Mouse (Mus musculus): Measurements from ENCODE around the gene Filip1. TPM values are rescaled to one million over a fixed set of nuclear protein-coding genes. Genes with fewer than 3 reads are reported as not detected.

The Filip1 gene
- polyA plus RNA-seq, 1 experiment from 2014 or later = 3.0 TPM

DNA sequence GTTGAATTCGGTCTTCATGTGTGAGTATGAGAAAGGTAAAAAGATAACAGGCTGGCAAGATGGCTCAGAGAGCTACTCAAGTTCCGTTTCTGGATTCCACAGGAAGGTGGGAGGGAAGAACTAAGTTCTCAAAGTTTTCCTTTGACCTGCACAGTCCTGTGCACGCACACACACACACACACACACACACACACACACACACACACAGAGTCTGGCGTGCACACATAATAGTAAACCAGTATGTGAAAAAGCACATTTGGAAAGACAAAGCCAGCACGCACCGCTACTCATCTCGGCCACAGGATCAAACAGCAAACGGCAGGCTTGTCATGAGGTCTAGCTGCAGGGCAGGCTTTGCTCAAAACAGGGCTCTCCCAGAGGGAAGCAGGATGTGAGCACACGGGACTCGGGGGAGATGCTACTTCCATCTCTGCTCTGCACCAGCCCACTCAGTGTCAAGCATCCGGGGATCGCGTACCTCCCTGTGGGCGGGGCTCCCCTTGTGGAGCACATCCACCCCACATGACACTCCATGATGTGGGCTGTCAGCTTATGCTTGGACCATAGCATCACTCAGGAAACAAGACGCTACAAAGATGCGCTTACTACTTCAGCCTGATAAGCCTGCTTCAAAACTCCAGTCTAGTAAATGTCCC lies 50.9 kb downstream of the Filip1 start:
- Histone ChIP-seq H3K9me3 (replicated peaks) (no peaks in the 10 kb centered on the region), H3K4me1 (0 out of 2 replicates have a peak, but pooled peaks cover 3% of the 10 kb centered on the region), H3K27me3 (no peaks in the 10 kb centered on the region), H3K9ac (peak overlapping the region; percentile 57), H3K4me2 (peak overlapping the region; percentile 49), H3K27ac (no peak overlapping the region), H3K4me3 (peak overlapping the region; percentile 19), H3K36me3 (ENCODE audit: poor library complexity, severe bottlenecking) (no peaks in the 10 kb centered on the region)
- 59% methylated on average over 16 of the region's 16 CpGs for WGBS
- ATAC-seq = peak; percentile 91

- Histone ChIP-seq H3K9me3 (replicated peaks) (no peaks in the 10 kb centered on the region), H3K4me2 (no peak overlapping the region), H3K9ac (no peak overlapping the region), H3K27me3 (no peaks in the 10 kb centered on the region), H3K36me3 (ENCODE audit: poor library complexity, severe bottlenecking) (no peaks in the 10 kb centered on the region), H3K4me3 (no peak overlapping the region), H3K4me1 (0 out of 2 replicates have a peak, but pooled peaks cover 3% of the 10 kb centered on the region), H3K27ac (no peak overlapping the region)
- 88% methylated on average over 6 of the region's 6 CpGs for WGBS
- ATAC-seq = no peak
Measured at GRCm38 (mm10) chr9:79960453-79960852, 52.2 kb downstream of the Filip1 start.

GRCm38 (mm10) chr9:79958395-79958794 lies 54.3 kb downstream of the Filip1 start:
- WGBS = 79% methylated on average over 3 of the region's 3 CpGs
- Histone ChIP-seq H3K4me3 (no peak overlapping the region), H3K4me1 (0 out of 2 replicates have a peak, but pooled peaks cover 3% of the 10 kb centered on the region), H3K27ac (no peak overlapping the region), H3K36me3 (ENCODE audit: poor library complexity, severe bottlenecking) (no peaks in the 10 kb centered on the region), H3K9ac (no peak overlapping the region), H3K27me3 (no peaks in the 10 kb centered on the region), H3K4me2 (no peak overlapping the region), H3K9me3 (replicated peaks) (no peaks in the 10 kb centered on the region)
- no peak for ATAC-seq

GRCm38 (mm10) chr9:79954944-79955343 lies 57.7 kb downstream of the Filip1 start:
- no peaks in the 10 kb centered on the region for H3K9me3 ChIP-seq (replicated peaks)
- H3K27ac ChIP-seq = no peak overlapping the region
- H3K9ac ChIP-seq = no peak overlapping the region
- no peak for ATAC-seq
- H3K4me2 ChIP-seq = no peak overlapping the region
- 80% methylated on average over 5 of the region's 5 CpGs for WGBS
- H3K36me3 ChIP-seq (ENCODE audit: poor library complexity, severe bottlenecking) = no peaks in the 10 kb centered on the region
- no peaks in the 10 kb centered on the region for H3K4me1 ChIP-seq
- H3K4me3 ChIP-seq = no peak overlapping the region
- no peaks in the 10 kb centered on the region for H3K27me3 ChIP-seq

DNA sequence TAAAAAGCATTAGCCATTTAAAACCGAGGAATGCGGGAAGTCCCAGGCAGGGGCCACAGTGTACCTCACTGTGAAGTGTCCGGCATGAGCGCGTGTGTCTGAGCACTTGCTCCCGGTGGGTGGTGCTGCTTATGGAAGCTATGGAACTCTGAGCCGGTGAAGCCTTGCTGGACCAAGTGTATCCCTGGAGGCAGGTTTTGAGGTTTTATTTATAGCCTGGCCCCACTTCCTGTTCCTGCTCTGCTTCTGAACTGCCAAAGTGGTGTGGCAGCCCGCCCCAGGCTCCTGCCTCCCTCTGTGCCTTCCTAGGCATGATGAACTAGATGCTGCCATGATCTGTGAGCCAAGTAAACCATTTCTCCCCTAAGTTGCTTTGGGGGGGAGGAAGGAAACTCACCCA lies 60.7 kb downstream of the Filip1 start:
- H3K9ac ChIP-seq = no peak overlapping the region
- no peak overlapping the region for H3K4me3 ChIP-seq
- no peaks in the 10 kb centered on the region for H3K27me3 ChIP-seq
- H3K4me2 ChIP-seq = no peak overlapping the region
- H3K9me3 ChIP-seq (replicated peaks) = no peaks in the 10 kb centered on the region
- no peak overlapping the region for H3K27ac ChIP-seq
- ATAC-seq = no peak
- H3K36me3 ChIP-seq (ENCODE audit: poor library complexity, severe bottlenecking) = no peaks in the 10 kb centered on the region
- H3K4me1 ChIP-seq = no peaks in the 10 kb centered on the region
- WGBS = 80% methylated on average over 8 of the region's 8 CpGs

DNA sequence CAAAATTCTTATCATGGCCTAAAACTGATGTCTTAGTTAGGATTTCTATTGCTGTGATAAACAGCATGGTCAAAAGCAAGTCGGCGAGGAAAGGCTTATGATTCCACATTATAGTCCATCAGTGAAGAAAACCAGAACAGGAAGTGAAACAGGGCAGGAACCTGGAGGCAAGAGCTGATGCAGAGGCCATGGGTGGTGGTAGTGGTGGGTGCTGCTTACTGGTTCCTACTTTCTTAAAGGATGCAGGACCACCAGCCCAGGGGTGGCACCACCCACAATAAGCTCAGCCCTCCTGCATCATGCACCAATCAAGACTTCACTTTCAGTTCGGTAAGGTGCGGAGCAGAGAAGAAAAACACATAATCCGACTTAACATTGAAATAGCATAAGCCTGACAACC lies 61.3 kb downstream of the Filip1 start:
- no peak overlapping the region for H3K9ac ChIP-seq
- no peaks in the 10 kb centered on the region for H3K4me1 ChIP-seq
- H3K4me3 ChIP-seq = no peak overlapping the region
- no peaks in the 10 kb centered on the region for H3K27me3 ChIP-seq
- WGBS = 89% methylated on average over 5 of the region's 5 CpGs
- H3K9me3 ChIP-seq (replicated peaks) = no peaks in the 10 kb centered on the region
- H3K4me2 ChIP-seq = no peak overlapping the region
- H3K36me3 ChIP-seq (ENCODE audit: poor library complexity, severe bottlenecking) = no peaks in the 10 kb centered on the region
- H3K27ac ChIP-seq = no peak overlapping the region
- ATAC-seq = no peak

GRCm38 (mm10) chr9:79950666-79951065 lies 62.0 kb downstream of the Filip1 start:
- ATAC-seq = no peak
- Histone ChIP-seq H3K9ac (no peak overlapping the region), H3K27ac (no peak overlapping the region), H3K4me1 (no peaks in the 10 kb centered on the region), H3K9me3 (replicated peaks) (no peaks in the 10 kb centered on the region), H3K36me3 (ENCODE audit: poor library complexity, severe bottlenecking) (no peaks in the 10 kb centered on the region), H3K4me3 (no peak overlapping the region), H3K4me2 (no peak overlapping the region), H3K27me3 (no peaks in the 10 kb centered on the region)
- 92% methylated on average over 5 of the region's 5 CpGs for WGBS

GRCm38 (mm10) chr9:79950038-79950437 lies 62.6 kb downstream of the Filip1 start:
- Histone ChIP-seq H3K9me3 (replicated peaks) (no peaks in the 10 kb centered on the region), H3K27me3 (no peaks in the 10 kb centered on the region), H3K4me3 (no peak overlapping the region), H3K36me3 (ENCODE audit: poor library complexity, severe bottlenecking) (no peaks in the 10 kb centered on the region), H3K27ac (no peak overlapping the region), H3K4me1 (no peaks in the 10 kb centered on the region), H3K9ac (no peak overlapping the region), H3K4me2 (no peak overlapping the region)
- ATAC-seq = no peak
- 68% methylated on average over 6 of the region's 6 CpGs for WGBS

- Histone ChIP-seq H3K36me3 (ENCODE audit: poor library complexity, severe bottlenecking) (no peaks in the 10 kb centered on the region), H3K4me2 (no peak overlapping the region), H3K27ac (no peak overlapping the region), H3K27me3 (no peaks in the 10 kb centered on the region), H3K4me1 (no peaks in the 10 kb centered on the region), H3K9me3 (replicated peaks) (no peaks in the 10 kb centered on the region), H3K4me3 (no peak overlapping the region), H3K9ac (no peak overlapping the region)
- 79% methylated on average over 2 of the region's 2 CpGs for WGBS
- no peak for ATAC-seq
Measured at GRCm38 (mm10) chr9:79948376-79948775, 64.3 kb downstream of the Filip1 start.

DNA sequence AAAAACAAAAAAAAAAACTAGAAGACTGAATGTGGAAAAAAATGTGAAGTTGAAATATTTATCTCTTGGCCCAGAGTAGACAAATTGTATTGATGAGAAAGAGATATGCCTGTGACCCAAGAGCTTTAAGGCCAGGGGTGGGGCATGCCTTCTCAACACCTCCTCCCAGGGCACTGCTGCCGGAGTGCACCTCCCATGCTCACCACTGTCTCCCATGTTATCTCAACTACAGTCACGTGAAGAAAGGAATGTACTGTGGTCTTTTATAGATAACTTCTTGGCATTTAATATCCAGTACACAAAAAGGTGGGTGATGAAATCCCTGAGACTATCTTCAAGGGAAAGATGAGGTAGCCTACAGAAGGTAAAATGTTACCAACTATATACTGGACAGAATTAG lies 64.7 kb downstream of the Filip1 start:
- Histone ChIP-seq H3K4me2 (no peak overlapping the region), H3K4me3 (no peak overlapping the region), H3K27ac (no peak overlapping the region), H3K4me1 (no peaks in the 10 kb centered on the region), H3K9ac (no peak overlapping the region), H3K27me3 (no peaks in the 10 kb centered on the region), H3K36me3 (ENCODE audit: poor library complexity, severe bottlenecking) (no peaks in the 10 kb centered on the region), H3K9me3 (replicated peaks) (no peaks in the 10 kb centered on the region)
- 85% methylated on average over 2 of the region's 2 CpGs for WGBS
- ATAC-seq = no peak

- Histone ChIP-seq H3K9me3 (replicated peaks) (no peaks in the 10 kb centered on the region), H3K4me3 (no peak overlapping the region), H3K4me1 (no peaks in the 10 kb centered on the region), H3K27ac (no peak overlapping the region), H3K9ac (no peak overlapping the region), H3K36me3 (ENCODE audit: poor library complexity, severe bottlenecking) (no peaks in the 10 kb centered on the region), H3K27me3 (no peaks in the 10 kb centered on the region), H3K4me2 (no peak overlapping the region)
- no peak for ATAC-seq
- 85% methylated on average over 3 of the region's 3 CpGs for WGBS
Measured at GRCm38 (mm10) chr9:79947414-79947813, 65.2 kb downstream of the Filip1 start.

- Histone ChIP-seq H3K27ac (no peak overlapping the region), H3K4me1 (no peaks in the 10 kb centered on the region), H3K27me3 (no peaks in the 10 kb centered on the region), H3K36me3 (ENCODE audit: poor library complexity, severe bottlenecking) (no peaks in the 10 kb centered on the region), H3K9me3 (replicated peaks) (no peaks in the 10 kb centered on the region), H3K9ac (no peak overlapping the region), H3K4me2 (no peak overlapping the region), H3K4me3 (no peak overlapping the region)
- WGBS = 86% methylated on average over 6 of the region's 6 CpGs
- ATAC-seq = no peak
Measured at GRCm38 (mm10) chr9:79944872-79945271, 67.8 kb downstream of the Filip1 start.

GRCm38 (mm10) chr9:79943986-79944385 lies 68.7 kb downstream of the Filip1 start:
- H3K9ac ChIP-seq = no peak overlapping the region
- H3K27ac ChIP-seq = no peak overlapping the region
- no peaks in the 10 kb centered on the region for H3K4me1 ChIP-seq
- H3K4me3 ChIP-seq = no peak overlapping the region
- 82% methylated on average over 10 of the region's 10 CpGs for whole genome bisulfite sequencing
- no peaks in the 10 kb centered on the region for H3K9me3 ChIP-seq (replicated peaks)
- H3K36me3 ChIP-seq (ENCODE audit: poor library complexity, severe bottlenecking) = no peaks in the 10 kb centered on the region
- no peak overlapping the region for H3K4me2 ChIP-seq
- ATAC-seq = no peak
- no peaks in the 10 kb centered on the region for H3K27me3 ChIP-seq

Measured in forebrain, embryonic 13.5 days (tissue).